Mouse (Mus musculus) liver, postnatal 0 days (tissue): ENCODE measurements around the gene Tcp11l1. TPM values are rescaled to one million over a fixed set of nuclear protein-coding genes. Genes with fewer than 3 reads are reported as not detected.
A peak's percentile ranks its signal among the peaks of the same experiment; 100 is the strongest.

Source experiments
- ATAC-seq: fragments of 200-750 bp; cut with Nextera tagmentation; 2 replicates; pipeline ENCODE4 v1.8.0; 2017; ENCODE audit warnings: mild to moderate bottlenecking, moderate library complexity
- DNase-seq: peaks from one replicate; pipeline ENCODE4 v3.0.0-alpha.2; 2016
- H3K27ac ChIP-seq: fragments of 300-500 bp; sonication (generic); 2 replicates; pipeline ENCODE4 v1.5.1; 2014; ENCODE audit warnings: antibody characterized with exemption, moderate library complexity, mild to moderate bottlenecking, low read depth
- H3K27me3 ChIP-seq: fragments of 300-500 bp; sonication (generic); 2 replicates; pipeline ENCODE4 v1.6.1; 2014; ENCODE audit warnings: low read length, control low read depth, mixed read lengths; ENCODE audit not compliant: insufficient read depth
- H3K36me3 ChIP-seq: fragments of 300-500 bp; sonication (generic); replicated peaks from 2 replicates; pipeline ENCODE4 v1.6.1; 2014; ENCODE audit warnings: mild to moderate bottlenecking, control low read depth, low read length, moderate library complexity, mixed read lengths; ENCODE audit not compliant: insufficient read depth
- H3K4me1 ChIP-seq: fragments of 300-500 bp; sonication (generic); 2 replicates; pipeline ENCODE4 v1.6.1; 2014; ENCODE audit warnings: antibody characterized with exemption, mild to moderate bottlenecking, control low read depth; ENCODE audit not compliant: insufficient read depth
- H3K4me2 ChIP-seq: fragments of 300-500 bp; sonication (generic); 2 replicates; pipeline ENCODE4 v1.6.1; 2014; ENCODE audit warnings: low read depth, mild to moderate bottlenecking, low read length, moderate library complexity, mixed read lengths
- H3K4me3 ChIP-seq: fragments of 300-500 bp; sonication (generic); 2 replicates; pipeline ENCODE4 v1.5.1; 2014; ENCODE audit warnings: low read depth, low read length
- H3K9ac ChIP-seq: fragments of 300-500 bp; sonication (generic); replicated peaks from 2 replicates; pipeline ENCODE4 v1.6.1; 2014; ENCODE audit warnings: mild to moderate bottlenecking, moderate library complexity
- H3K9me3 ChIP-seq: fragments of 300-500 bp; sonication (generic); 2 replicates; pipeline ENCODE4 v1.6.1; 2016; ENCODE audit warnings: mild to moderate bottlenecking, control low read depth, low read length, mixed read lengths
- CTCF ChIP-seq: sonication (generic); IDR thresholded peaks from 2 replicates; pipeline ENCODE4 v1.5.1; 2016; ENCODE audit warnings: antibody characterized with exemption, low read depth
- EP300 ChIP-seq: IDR thresholded peaks from 2 replicates; pipeline ENCODE4 v1.6.1; 2016; ENCODE audit warnings: antibody characterized with exemption, low read depth, mild to moderate bottlenecking
- WGBS: fragments of 180-500 bp; shearing (Covaris S2); extraction: QIAGEN DNeasy Blood & Tissue Kit; methylation state at CpG from one replicate; pipeline ENCODE4 v1.1.7; 2014; ENCODE audit not compliant: insufficient replicate concordance; 5-methylcytosine and 5-hydroxymethylcytosine counted together
- polyA plus RNA-seq: library from polyadenylated mRNA; unstranded; fragments of >200 nt; fragmentation: Nextera tagmentation; extraction: Ambion mirVana; gene quantifications from 2 replicates; pipeline ENCODE4 v1.2.1, GENCODE M21; 2015

The Tcp11l1 gene
- polyA plus RNA-seq, 1 experiment from 2014 or later, result 10.5 TPM

- Histone ChIP-seq H3K9ac (no peak overlapping the region), H3K4me3 (no peak overlapping the region)
- whole genome bisulfite sequencing, result 5% methylated on average over 13 of the region's 13 CpGs
Measured at GRCm38 (mm10) chr2:104685418-104685817, 26.6 kb downstream of the Tcp11l1 start.

GRCm38 (mm10) chr2:104684771-104685170, 27.2 kb downstream of the Tcp11l1 start:
- Histone ChIP-seq H3K9me3 (no peaks in the 10 kb centered on the region), H3K36me3 (no peaks in the 10 kb centered on the region; the same call in 1 of the 2 replicates), H3K27ac (no peak overlapping the region), H3K4me2 (peak overlapping the region; percentile 53; the same call in 1 of the 2 replicates), H3K27me3 (no peaks in the 10 kb centered on the region), H3K9ac (no peak overlapping the region), H3K4me1 (peaks cover 8% of the 10 kb centered on the region), H3K4me3 (no peak overlapping the region)
- ATAC-seq, result no peak
- DNase-seq, result no peak
- 66% methylated on average over 4 of the region's 4 CpGs for WGBS
- TF ChIP-seq CTCF (no peak), EP300 (no peak)

More at GRCm38 (mm10) chr2:104685418-104685817, 26.6 kb downstream of the Tcp11l1 start:
- ATAC-seq (peak; percentile 76), DNase-seq (peak; percentile 85)
- no peaks in the 10 kb centered on the region for H3K9me3 ChIP-seq
- H3K4me2 ChIP-seq, result peak overlapping the region; percentile 53
- H3K36me3 ChIP-seq, result no peaks in the 10 kb centered on the region; the same call in 1 of the 2 replicates
- peaks cover 8% of the 10 kb centered on the region for H3K4me1 ChIP-seq
- TF ChIP-seq EP300, result no peak
- peak; percentile 97 for TF ChIP-seq CTCF
- no peaks in the 10 kb centered on the region for H3K27me3 ChIP-seq
- no peak overlapping the region for H3K27ac ChIP-seq

GRCm38 (mm10) chr2:104677326-104677725, 34.6 kb downstream of the Tcp11l1 start:
- Histone ChIP-seq H3K4me2 (no peak overlapping the region), H3K36me3 (no peaks in the 10 kb centered on the region), H3K27ac (no peak overlapping the region), H3K9ac (no peak overlapping the region), H3K4me3 (no peak overlapping the region), H3K4me1 (no peaks in the 10 kb centered on the region), H3K27me3 (no peaks in the 10 kb centered on the region), H3K9me3 (no peaks in the 10 kb centered on the region)
- DNase-seq, result no peak
- WGBS, result 66% methylated on average over 3 of the region's 3 CpGs
- TF ChIP-seq EP300 (no peak), CTCF (no peak)
- no peak for ATAC-seq

- H3K4me3 ChIP-seq, result no peak overlapping the region
- H3K27me3 ChIP-seq, result no peaks in the 10 kb centered on the region
- H3K4me2 ChIP-seq, result no peak overlapping the region
- no peak for TF ChIP-seq CTCF
- no peak for TF ChIP-seq EP300
- H3K9me3 ChIP-seq, result no peaks in the 10 kb centered on the region
- no peak for DNase-seq
- H3K4me1 ChIP-seq, result no peaks in the 10 kb centered on the region
- no peak overlapping the region for H3K9ac ChIP-seq
- peak; percentile 33; the same call in 1 of the 2 replicates for ATAC-seq
- H3K27ac ChIP-seq, result no peak overlapping the region
- H3K36me3 ChIP-seq, result no peaks in the 10 kb centered on the region
Measured at GRCm38 (mm10) chr2:104671724-104672123, 40.2 kb downstream of the Tcp11l1 start.

- Histone ChIP-seq H3K4me1 (peaks cover 3% of the 10 kb centered on the region; the same call in 1 of the 2 replicates), H3K4me3 (no peak overlapping the region), H3K4me2 (no peak overlapping the region), H3K36me3 (peaks cover 5% of the 10 kb centered on the region), H3K9me3 (no peaks in the 10 kb centered on the region), H3K27me3 (no peaks in the 10 kb centered on the region), H3K9ac (no peak overlapping the region), H3K27ac (no peak overlapping the region)
- DNase-seq (no peak), ATAC-seq (no peak)
- 74% methylated on average over 6 of the region's 6 CpGs for WGBS
- TF ChIP-seq EP300 (no peak), CTCF (peak; percentile 55)
Measured at GRCm38 (mm10) chr2:104669122-104669804, 42.7 kb downstream of the Tcp11l1 start.

GRCm38 (mm10) chr2:104663372-104664100, 48.4 kb downstream of the Tcp11l1 start:
- 67% methylated on average over 8 of the region's 8 CpGs for WGBS
- TF ChIP-seq CTCF (no peak), EP300 (no peak)
- Histone ChIP-seq H3K4me1 (peaks cover 8% of the 10 kb centered on the region), H3K4me2 (0 out of 2 replicates have a peak overlapping the region, but pooled peaks have one; percentile 26), H3K9ac (no peak overlapping the region), H3K27me3 (no peaks in the 10 kb centered on the region), H3K9me3 (no peaks in the 10 kb centered on the region), H3K36me3 (peaks cover 18% of the 10 kb centered on the region), H3K27ac (peak overlapping the region; percentile 30), H3K4me3 (no peak overlapping the region)
- DNase-seq, result no peak
- ATAC-seq, result peak; percentile 78
